Mouse (Mus musculus) spleen, embryonic (tissue): ENCODE measurements at regions not wholly inside any gene's neighbourhood (a gene's known extent, or its start where the extent isn't known, plus 50 kb on each side); places are given as distances from the start of the nearest gene placed in this dataset.

ENCODE experiments used
- CTCF ChIA-PET: fragments of 350-600 bp; sonication (Branson Sonifier 250); formaldehyde crosslinking; loops from one replicate; lab custom pipeline; 2022; lab: Charles Lee

DNA sequence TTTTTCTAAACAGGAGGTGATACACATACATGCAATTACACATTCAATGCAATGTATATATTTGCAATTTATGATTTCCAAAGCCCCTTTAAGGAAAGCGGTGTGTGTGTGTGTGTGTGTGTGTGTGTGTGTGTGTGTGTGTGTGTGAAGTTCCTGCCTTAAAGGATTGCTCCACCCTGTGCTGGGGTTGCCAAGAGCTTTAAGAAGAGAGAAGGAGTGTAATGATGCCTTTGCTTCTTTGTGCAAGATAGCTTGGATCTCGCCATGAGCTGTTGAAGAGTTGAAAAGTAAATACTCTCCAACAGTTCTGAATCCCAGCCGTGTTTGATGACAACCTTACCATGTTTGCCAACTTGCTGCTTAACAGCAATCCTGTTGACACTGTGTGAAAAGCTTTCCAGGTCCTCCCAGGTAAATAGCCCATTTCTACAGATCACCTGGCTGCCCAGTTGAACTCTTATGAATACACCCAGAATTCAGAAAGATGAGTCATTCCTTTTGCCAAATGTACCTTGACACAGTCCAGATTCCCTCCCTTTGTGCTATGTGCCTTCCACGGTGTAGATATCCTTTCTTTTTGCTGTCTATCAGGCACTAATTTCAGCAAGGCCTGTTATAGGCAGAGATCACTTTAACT is 216.3 kb downstream of the Ikzf2 start:
- CTCF ChIA-PET: no interaction called here

DNA sequence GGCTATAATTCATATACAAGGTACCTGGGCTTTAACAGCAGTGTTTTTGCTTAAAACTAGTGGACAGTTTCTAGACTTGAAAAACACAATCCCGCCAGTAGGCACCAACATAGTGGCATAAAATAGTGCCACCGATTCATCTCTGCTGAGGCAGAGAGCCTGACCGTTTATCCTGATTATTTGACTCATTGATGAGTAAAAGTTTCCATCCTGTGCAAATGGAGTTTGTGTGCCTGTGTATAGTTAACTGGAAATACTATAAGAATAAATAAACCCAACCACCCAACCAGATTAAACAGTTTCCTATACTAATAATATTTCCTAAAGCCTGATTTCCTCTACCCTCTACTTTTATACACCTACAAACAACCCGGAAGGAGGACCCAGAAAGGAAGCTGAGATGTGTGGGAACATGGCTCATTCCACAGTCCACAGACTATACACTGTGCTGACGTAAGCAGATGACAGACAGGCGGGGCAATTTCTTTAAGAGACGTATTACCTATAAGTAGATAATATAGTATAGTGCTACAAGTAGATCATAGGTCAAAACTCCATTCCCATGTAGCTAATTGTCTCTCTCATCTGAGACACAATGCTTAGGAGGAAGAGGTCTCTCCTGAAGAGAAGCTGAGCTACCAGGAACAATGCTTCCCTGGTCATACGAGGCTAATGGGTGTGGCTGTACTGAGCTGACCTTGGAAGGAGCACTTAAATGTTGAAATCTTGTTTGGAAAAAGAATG is 217.7 kb downstream of the Ikzf2 start:
- CTCF ChIA-PET: no interaction called here

DNA sequence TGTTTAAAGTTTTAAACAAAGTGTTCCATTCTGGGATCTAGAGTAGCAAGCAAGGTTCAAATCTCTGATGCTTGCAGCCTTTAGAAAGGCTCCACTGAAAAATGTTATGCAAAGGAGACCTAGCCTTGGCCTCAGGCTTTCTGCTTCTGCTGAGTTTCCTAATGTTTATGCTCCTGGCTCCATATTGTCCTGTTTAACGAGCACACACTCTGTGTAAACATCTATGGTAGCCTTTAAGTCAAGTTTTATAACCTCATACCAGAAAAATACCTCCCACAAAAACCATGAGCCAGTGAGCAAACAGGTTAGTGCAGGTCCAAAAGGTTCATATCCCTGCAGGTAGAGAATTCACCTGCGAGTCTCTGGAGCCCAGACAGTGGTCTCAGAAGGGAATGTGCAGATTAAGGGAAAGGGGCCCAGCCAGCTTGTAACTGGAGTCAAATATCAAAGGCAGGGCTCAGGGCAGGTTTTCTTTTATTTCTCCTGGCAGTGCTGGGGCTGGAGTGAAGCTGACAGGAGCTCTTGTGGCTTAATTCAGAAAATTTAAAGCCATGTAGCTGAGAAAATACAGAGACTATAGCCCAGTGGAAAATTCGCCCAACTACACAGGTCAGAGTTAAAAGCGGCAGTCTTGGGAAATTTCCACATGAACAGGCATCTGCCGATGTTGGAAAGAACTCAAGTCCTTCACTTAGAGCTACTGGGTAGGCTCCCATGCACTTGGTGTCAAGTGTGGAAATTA is 220.3 kb downstream of the Ikzf2 start:
- CTCF ChIA-PET: no interaction called here

DNA sequence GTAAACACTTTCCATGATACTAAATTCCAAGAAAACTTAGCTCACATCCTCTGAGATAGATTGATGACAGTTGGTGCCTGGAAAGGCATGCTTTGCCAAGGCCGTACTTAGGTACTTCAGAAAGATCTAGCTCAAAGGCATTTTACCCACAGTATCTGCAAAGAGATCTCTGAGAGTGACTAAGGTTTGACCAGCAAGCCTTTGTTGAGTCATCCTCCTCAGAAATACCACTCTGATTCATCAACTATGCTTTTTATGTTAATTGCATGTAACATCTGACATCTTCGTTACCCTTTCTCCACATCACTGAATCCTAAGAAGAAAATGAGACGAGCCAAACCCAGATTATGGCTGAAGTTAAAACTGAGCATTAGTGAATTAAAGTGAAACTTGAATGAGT is 225.9 kb downstream of the Ikzf2 start:
- CTCF ChIA-PET: no interaction called here

DNA sequence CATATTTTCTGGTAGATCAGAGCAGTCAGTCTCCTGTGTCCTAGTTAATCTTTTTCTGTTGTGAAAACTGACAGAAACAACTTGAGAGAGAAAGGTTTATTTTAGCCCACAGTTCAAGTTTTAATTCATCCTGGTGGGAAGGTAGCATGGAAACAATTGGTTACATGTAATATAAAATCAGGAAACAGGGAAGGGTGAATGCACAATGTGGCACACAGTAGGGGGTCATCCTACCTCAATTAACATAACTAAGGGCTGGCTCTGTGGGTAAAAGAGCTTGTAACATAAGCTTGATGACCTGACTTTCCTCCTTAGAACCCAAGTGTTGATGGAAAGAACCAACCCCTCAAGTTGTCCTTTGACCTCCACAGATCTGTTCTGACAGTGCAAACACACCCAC is 227.1 kb downstream of the Ikzf2 start:
- CTCF ChIA-PET: no interaction called here

DNA sequence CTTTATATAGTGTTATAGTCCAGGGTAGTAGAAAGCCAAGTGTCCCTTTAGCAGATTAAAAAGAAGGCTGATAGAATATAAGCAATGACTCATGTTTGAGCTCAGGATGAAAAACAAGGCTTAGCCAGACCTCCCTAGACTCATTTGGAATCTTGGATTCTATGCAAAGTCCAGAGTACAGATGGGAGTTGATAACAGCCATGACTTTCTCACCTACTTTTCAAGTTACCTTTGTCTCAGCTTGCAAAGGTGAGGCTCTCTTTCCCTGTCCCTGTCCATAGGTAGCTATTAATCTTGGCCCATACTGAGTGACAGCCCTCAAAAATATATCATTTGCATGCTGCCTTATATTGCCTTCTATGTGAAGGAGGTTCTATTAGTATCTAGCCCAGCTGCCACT is 229.6 kb downstream of the Ikzf2 start:
- CTCF ChIA-PET: no interaction called here

DNA sequence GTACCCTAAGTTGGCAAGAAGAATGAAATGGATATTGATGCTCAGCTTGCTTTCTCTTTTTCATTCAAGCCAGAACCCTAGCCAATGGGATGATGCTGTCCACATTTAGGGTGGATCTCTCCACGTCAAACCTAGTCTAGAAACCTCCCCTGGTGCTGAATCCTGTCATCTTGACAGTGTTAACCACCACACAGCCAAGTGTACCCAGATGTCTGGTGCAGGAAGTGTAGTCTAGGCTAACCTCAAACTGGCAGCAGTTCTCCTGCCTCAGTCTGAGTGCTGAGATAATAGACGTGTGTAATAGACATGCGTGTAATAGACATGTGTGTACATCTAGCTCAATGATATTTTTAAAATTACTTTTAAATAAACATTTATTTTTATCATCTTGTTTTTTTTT is 233.1 kb downstream of the Ikzf2 start:
- CTCF ChIA-PET: no interaction called here

DNA sequence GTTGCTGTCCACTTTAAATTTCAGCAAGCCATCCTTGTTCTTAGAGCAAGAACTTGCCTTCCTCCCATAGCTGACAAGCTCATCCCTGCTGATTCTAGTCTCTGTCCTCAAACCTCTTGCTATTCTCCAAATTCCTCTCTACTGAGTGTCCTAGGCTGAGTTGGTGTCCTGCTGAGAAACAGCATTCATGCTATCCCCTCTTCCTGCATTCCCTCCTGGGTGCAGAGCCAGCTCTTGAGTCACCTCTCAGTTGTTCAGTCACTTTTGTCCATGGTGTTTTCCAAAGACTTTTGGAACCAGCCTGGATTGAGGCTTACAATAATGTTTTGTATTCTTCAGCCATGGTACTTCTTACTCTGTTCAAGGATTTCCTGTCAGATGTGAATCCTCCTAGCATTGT is 234.1 kb downstream of the Ikzf2 start:
- CTCF ChIA-PET: no interaction called here

DNA sequence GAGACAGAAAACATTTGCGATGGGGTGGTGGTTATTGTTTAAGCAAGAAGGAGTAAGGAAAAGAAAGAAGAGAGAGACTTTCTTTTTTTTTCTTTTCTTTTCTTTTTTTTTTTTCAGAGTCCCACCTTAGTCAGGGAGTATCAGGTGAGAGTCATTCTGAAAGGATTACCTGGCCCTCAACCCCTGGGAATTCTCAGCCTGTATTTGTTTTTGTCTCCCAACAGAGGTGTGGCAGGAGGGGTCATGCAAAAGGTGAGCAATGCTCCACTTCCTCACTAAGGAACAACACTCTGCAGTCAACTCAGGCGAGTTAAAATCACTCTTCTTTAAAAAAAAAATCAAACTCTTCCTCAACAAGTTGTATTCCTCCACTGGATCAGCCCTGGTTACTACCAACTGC is 236.6 kb downstream of the Ikzf2 start:
- CTCF ChIA-PET: no interaction called here

DNA sequence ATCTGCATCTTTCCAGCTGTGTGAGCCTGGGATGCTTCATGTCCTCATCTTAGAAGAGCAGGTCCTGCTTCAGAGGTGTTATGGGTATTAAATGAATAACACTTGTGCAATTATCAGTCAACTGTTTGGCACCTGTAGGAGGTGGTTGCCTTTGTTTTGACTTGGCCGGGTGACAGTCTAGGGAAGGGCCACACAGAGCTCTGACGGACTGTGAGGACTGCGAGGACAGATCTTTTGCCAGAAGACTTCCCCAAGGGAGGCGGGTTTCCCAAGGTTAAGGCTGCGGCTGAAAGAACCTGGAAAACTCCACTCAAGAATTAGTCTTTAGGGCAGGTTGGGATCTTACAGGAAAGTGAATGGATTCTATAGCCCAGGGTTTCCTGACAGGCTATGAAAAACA is 239.8 kb downstream of the Ikzf2 start:
- CTCF ChIA-PET: no interaction called here

DNA sequence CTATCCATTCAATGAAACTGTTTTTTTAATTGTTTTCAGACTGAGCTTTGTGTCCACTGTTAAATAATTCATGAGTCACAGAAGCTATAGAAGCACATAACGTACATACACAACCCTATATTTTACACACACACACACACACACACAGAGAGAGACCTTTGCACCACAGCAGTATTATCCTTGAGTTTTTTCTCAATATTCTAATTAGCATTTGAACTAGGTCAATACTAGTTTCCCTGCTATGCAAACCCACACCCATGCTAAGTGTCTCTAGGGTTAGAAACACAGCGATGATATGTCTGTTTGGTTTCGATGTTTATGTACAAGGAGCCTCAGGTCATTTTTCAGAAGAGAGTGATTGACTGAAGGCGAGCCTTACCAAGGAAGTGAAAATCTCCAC is 242.3 kb downstream of the Ikzf2 start:
- CTCF ChIA-PET: no interaction called here

DNA sequence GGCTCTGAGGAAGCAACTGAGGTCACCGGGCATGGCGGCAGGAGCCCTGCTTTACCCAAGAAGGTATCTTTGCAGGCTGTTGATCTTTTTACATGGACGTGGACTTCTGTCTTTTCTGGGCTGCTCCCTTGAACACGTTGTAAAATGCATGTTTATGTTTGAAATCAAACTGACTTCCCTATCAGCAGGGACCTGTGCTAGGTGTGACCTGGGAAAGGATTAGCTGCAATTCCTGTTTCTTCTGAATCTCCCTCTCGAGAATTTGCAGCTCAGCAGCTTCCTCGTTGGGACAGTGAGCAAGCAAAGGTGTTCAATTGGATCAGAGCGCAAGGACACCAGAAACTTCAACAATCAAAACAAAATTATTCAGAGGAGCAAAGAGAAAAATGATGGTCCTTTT is 243.6 kb downstream of the Ikzf2 start:
- CTCF ChIA-PET: no interaction called here

DNA sequence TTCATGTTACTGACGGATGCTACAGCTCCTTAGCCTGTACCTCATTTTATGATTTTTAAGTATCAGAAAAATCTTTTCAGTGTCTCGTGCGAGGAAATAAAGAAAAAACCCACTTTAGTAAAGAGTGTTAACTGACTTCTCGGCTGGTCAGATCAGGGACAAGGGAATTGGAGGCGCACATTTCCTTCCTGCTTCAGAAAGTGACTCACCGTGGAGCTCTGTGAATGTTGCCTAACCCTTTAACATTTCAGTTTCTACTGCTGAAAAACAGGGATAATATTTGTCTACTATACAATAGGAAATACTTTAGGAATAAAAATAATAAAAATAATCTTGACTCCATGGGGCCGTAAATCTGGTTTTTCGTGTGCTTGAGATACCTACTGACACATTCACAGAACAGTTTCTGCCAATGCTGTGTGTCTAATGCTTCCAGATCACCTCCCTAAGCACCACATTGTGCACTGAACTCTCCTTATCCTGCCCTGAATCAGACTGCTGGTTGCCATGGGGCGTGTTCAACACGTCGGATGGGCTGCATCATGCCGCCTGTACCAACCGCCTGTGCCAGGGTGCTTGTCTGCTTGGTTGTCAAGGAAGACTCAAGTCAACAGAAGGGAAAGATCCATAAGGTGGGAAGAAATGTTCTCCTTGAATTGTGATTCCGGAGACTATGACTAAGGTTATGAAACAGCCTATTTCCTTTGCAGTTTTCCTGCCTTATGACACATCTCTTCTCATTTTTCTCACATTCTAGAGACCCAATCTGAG is 246.3 kb downstream of the Ikzf2 start:
- CTCF ChIA-PET: no interaction called here

DNA sequence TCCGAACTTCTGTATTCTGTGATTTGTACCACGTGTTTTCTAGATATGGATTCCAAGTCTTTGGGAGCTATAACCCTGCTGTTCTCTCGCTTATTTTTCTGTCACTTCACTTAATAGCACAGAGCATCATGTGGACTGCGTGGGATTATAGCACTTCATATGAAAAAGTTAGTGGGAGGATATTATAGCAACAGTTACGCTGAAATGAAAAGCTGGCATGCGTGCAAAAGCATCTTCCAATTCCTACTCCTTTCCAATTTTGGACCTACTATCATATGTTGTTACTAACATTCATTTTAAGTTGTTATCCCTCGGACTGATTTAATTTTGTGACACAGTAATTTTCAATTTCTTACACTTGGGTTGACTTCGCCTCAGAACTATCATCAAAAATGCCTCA is 250.0 kb downstream of the Ikzf2 start:
- CTCF ChIA-PET: no interaction called here

DNA sequence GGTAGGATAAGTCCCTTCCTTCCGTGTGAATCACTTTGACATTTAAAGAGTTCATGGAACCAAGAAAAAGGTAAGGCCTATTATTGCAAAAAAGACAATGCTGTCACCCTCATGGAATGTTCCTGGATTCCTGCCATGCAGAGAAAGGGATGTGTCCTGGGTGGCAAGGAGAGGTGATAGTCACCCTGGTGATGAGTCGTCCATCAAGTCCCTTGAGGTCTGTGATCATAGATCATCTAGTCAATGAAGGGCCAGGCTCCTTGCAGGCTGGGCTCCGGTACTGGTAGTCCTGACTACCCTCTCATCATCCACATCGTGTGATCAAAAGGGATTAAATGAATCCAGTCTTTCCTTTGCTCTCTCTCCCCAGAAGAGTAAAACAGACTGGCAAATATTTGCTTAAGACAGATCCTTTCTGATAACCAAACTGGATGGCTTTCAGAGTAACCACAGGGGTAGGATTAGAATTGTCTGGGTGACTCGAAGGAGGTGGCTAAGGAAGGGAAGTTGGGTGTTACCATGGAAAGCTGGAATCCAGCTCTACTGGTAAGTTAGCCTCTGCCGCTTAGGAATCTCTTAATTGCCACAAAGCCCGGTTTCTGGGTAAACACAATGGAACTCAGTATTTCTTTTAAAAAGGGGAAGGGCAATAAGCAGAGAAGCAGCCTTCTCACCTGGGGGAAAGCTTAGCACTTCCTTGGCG is 253.2 kb downstream of the Ikzf2 start:
- CTCF ChIA-PET: no interaction called here

DNA sequence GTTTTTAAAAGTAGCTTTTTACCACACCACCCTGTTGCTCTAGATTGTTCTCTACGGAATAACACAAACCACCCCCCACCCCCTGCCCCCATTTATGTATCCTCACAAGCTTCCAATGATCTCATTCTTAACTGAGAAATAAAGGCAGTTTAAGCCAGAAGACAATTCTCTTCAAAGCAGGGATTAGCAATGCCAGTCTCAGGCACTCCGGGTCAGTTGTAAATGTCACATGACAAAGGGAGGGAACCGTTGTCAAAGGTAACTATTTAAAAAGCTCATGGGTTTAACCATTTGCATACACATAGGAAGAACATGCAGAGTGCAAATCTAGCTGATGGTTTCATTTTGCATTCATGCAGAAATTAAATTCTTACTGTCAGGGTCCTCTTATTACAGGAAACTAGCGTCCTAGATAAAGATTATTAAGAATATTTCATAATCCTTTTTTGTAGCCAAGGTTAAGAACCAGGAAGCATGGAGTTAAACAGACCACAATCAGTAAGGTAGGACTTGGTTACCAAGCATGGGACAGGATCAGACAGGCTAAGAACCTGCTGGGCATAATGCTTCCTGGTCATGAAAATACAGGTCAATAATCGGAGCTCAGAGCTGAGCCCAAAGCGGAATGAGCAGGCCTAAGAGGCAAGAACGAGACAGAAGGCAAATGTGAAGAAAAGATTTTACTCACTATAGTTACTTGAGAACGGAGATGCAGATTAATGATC is 256.2 kb downstream of the Ikzf2 start:
- CTCF ChIA-PET: no interaction called here

DNA sequence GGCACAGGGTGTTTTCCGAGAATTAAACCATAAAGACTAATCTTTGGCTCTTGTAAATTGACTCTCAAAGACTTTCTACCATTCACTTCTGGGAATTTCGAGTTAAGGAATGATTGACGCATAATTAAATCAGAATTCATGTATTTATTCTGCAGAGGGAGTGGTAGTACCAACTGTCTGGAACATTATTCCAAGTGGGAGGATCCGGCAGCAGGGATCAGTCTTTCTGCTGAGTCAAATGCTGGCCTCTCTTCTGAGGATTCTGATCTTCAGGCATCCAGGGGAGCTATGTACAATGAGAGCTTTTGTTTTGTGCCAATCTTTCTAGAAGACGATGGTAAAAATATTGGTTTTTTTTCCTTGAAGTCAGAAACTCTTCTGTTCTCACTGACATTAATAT is 257.4 kb downstream of the Ikzf2 start:
- CTCF ChIA-PET: no interaction called here

DNA sequence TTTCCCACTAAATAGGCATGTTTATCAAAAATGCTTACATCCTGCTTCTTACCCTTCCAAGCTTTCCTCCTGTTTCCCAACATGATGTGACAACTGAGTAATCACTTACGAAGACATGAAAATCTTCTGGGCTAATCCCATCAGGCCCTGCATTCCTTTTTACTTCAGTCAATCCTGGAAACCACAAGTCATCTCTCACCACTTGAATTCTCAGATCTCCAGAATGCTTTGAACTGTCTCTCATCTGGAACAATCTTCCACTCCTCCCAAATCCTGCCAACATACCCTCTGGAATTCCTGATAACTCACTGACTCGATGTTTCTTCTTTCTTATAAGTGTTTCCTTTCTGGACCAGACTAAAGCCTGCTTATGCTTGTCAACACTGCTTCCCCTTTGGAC is 289.4 kb downstream of the Ikzf2 start:
- CTCF ChIA-PET: no interaction called here

DNA sequence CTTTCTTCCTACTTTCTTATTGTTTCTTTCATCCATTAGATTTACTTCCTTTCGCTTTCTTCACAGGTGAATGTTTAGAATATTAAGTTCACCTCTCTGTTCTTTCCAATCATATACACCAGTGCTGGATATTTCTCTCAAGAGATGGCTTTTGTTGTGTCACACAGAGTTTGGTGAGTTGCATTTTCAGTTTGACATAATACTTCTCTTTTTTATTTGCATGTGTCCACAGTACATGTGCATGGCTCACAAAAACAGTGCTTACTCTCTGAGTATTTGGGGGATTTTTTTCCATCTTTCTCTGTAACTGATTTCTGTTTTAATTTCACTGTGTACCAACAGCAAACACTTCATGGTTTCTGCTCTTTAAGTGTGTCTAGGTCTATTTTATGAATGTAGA is 274.5 kb upstream of the Erbb4 start:
- CTCF ChIA-PET: no interaction called here

DNA sequence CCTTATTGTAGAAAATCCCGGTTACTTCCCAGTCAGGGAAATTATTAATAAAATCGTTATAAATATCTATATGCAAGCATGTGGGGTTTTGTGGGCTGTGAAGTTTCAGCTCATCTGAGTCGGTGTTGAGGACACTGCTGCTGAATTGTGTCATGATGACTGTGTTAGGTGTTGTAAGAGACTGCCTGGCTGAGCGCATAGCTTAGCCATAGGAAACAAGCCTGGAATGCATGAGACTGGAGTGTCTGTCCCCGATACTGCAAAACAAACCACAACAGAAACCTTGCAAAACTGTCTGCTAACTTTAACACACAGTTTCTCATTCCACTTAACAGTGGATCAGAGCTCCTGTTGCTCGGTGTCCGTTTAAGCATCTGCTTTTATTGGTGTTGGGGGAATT is 271.9 kb upstream of the Erbb4 start:
- CTCF ChIA-PET: no interaction called here
